ENCODE assay signal across 17 mouse cellular contexts in genomic region chr6:22351551-22351950, GRCm38 (mm10). TPM values are rescaled to one million over a fixed set of nuclear protein-coding genes. Genes with fewer than 3 reads are reported as not detected.
A peak's percentile ranks its signal among the peaks of the same experiment; 100 is the strongest.
DNase-seq lines count a peak whose midpoint lies in the region; ATAC-seq and TF ChIP-seq lines count a peak whose summit lies in the region.
"Had no signal": no experiment of that assay in that cellular context is flagged by ENCODE, and none has a peak within 500 bp of the region (broad histone marks: within the 10 kb centered on the region; RNA-seq: fewer than 3 reads in every experiment).

No protein-coding gene starts in this region.

- H3K4me3 ChIP-seq in intestine, postnatal 0 days (ENCODE audit: low read depth, low read length) = no peak overlapping the region
- no peak overlapping the region for H3K4me3 ChIP-seq in intestine, embryonic 15.5 days (replicated peaks)
- H3K4me3 ChIP-seq in thymus, adult 2 months (ENCODE audit: control insufficient read depth, insufficient read depth, low read length) = no peak overlapping the region
- H3K4me3 ChIP-seq in midbrain, embryonic 16.5 days (ENCODE audit: low read depth, low read length) = no peak overlapping the region
- H3K4me3 ChIP-seq in forebrain, embryonic 13.5 days = no peak overlapping the region
- H3K4me3 ChIP-seq: layer of hippocampus, adult 2 months; limb, embryonic 13.5 days; midbrain, embryonic 10.5 days had no signal

- no peak for ATAC-seq in intestine, postnatal 0 days
- no peak for ATAC-seq in intestine, embryonic 15.5 days
- no peak for ATAC-seq in midbrain, embryonic 16.5 days
- ATAC-seq in forebrain, embryonic 13.5 days = no peak
- ATAC-seq: inflammation-experienced regulatory T-cells, adult 6 months; Patski had no signal

- H3K27ac ChIP-seq in intestine, postnatal 0 days (ENCODE audit: low read depth, low read length) = peak overlapping the region; percentile 17; the same call in 1 of the 2 replicates
- no peak overlapping the region for H3K27ac ChIP-seq in intestine, embryonic 15.5 days
- H3K27ac ChIP-seq in thymus, adult 2 months (ENCODE audit: control insufficient read depth, insufficient read depth, low read length) = peak overlapping the region; percentile 50; the same call in 1 of the 2 replicates
- H3K27ac ChIP-seq in midbrain, embryonic 16.5 days (ENCODE audit: low read length) = no peak overlapping the region
- H3K27ac ChIP-seq in forebrain, embryonic 13.5 days = no peak overlapping the region
- H3K27ac ChIP-seq: layer of hippocampus, adult 2 months; limb, embryonic 13.5 days; midbrain, embryonic 10.5 days had no signal

- no peaks in the 10 kb centered on the region for H3K9me3 ChIP-seq in intestine, postnatal 0 days (ENCODE audit: control insufficient read depth)
- no peaks in the 10 kb centered on the region for H3K9me3 ChIP-seq in intestine, embryonic 15.5 days
- H3K9me3 ChIP-seq in midbrain, embryonic 16.5 days (replicated peaks; ENCODE audit: control insufficient read depth, low read length, poor library complexity, severe bottlenecking) = no peaks in the 10 kb centered on the region
- no peaks in the 10 kb centered on the region for H3K9me3 ChIP-seq in forebrain, embryonic 13.5 days (replicated peaks)
- H3K9me3 ChIP-seq: limb, embryonic 13.5 days; midbrain, embryonic 10.5 days had no signal

- WGBS in intestine, postnatal 0 days = 49% methylated on average over 9 of the region's 9 CpGs
- 76% methylated on average over 9 of the region's 9 CpGs for WGBS in intestine, embryonic 15.5 days
- 50% methylated on average over 9 of the region's 9 CpGs for WGBS in thymus, adult 2 months
- WGBS in midbrain, embryonic 16.5 days = 87% methylated on average over 9 of the region's 9 CpGs
- WGBS in forebrain, embryonic 13.5 days = 83% methylated on average over 9 of the region's 9 CpGs

- no peak overlapping the region for H3K9ac ChIP-seq in intestine, postnatal 0 days (ENCODE audit: low read depth, low read length)
- no peak overlapping the region for H3K9ac ChIP-seq in intestine, embryonic 15.5 days
- no peak overlapping the region for H3K9ac ChIP-seq in midbrain, embryonic 16.5 days (ENCODE audit: low read depth, low read length)
- H3K9ac ChIP-seq in forebrain, embryonic 13.5 days = no peak overlapping the region
- H3K9ac ChIP-seq: limb, embryonic 13.5 days had no signal

- no peak for TF ChIP-seq CTCF in intestine, postnatal 0 days (IDR thresholded peaks at IDR 0.05; ENCODE audit: low read depth)
- no peak for TF ChIP-seq CTCF in thymus, adult 2 months (IDR thresholded peaks at IDR 0.05; ENCODE audit: borderline replicate concordance, control insufficient read depth, extremely low read depth, insufficient read depth, low read length, poor library complexity)

- no peaks in the 10 kb centered on the region for H3K36me3 ChIP-seq in intestine, postnatal 0 days (ENCODE audit: control insufficient read depth, insufficient read depth)
- no peaks in the 10 kb centered on the region for H3K36me3 ChIP-seq in intestine, embryonic 15.5 days
- H3K36me3 ChIP-seq in thymus, adult 2 months (ENCODE audit: control insufficient read depth, insufficient read depth, low read length) = no peaks in the 10 kb centered on the region
- no peaks in the 10 kb centered on the region for H3K36me3 ChIP-seq in midbrain, embryonic 16.5 days (ENCODE audit: control insufficient read depth, insufficient read depth, low read length)
- H3K36me3 ChIP-seq in forebrain, embryonic 13.5 days (ENCODE audit: poor library complexity, severe bottlenecking) = no peaks in the 10 kb centered on the region
- H3K36me3 ChIP-seq: limb, embryonic 13.5 days; midbrain, embryonic 10.5 days had no signal

- TF ChIP-seq POLR2A in thymus, adult 2 months (IDR thresholded peaks at IDR 0.05; ENCODE audit: control insufficient read depth, extremely low read depth, insufficient read depth, low read length, poor library complexity) = no peak

- H3K4me1 ChIP-seq in intestine, postnatal 0 days (replicated peaks; ENCODE audit: control insufficient read depth, insufficient read depth, low read length) = peaks cover 3% of the 10 kb centered on the region; the same call in 1 of the 2 replicates
- H3K4me1 ChIP-seq in intestine, embryonic 15.5 days (replicated peaks) = peaks cover 14% of the 10 kb centered on the region; the same call in 1 of the 2 replicates
- peaks cover 25% of the 10 kb centered on the region for H3K4me1 ChIP-seq in thymus, adult 2 months (replicated peaks; ENCODE audit: control insufficient read depth, insufficient read depth, low read length)
- peaks cover 10% of the 10 kb centered on the region for H3K4me1 ChIP-seq in midbrain, embryonic 16.5 days (ENCODE audit: control insufficient read depth, insufficient read depth, low read length)
- H3K4me1 ChIP-seq in forebrain, embryonic 13.5 days = peaks cover 27% of the 10 kb centered on the region

- no peak overlapping the region for H3K4me2 ChIP-seq in intestine, postnatal 0 days (replicated peaks; ENCODE audit: low read depth)
- H3K4me2 ChIP-seq in intestine, embryonic 15.5 days (replicated peaks) = no peak overlapping the region
- H3K4me2 ChIP-seq in midbrain, embryonic 16.5 days (ENCODE audit: low read length) = no peak overlapping the region
- no peak overlapping the region for H3K4me2 ChIP-seq in forebrain, embryonic 13.5 days
- H3K4me2 ChIP-seq: limb, embryonic 13.5 days had no signal

- no peaks in the 10 kb centered on the region for H3K27me3 ChIP-seq in intestine, postnatal 0 days (replicated peaks; ENCODE audit: control insufficient read depth, insufficient read depth, low read length)
- no peaks in the 10 kb centered on the region for H3K27me3 ChIP-seq in intestine, embryonic 15.5 days (replicated peaks)
- H3K27me3 ChIP-seq in thymus, adult 2 months (ENCODE audit: control insufficient read depth, insufficient read depth, low read length) = no peaks in the 10 kb centered on the region
- H3K27me3 ChIP-seq in midbrain, embryonic 16.5 days (ENCODE audit: control insufficient read depth, insufficient read depth, low read depth, low read length) = no peaks in the 10 kb centered on the region
- no peaks in the 10 kb centered on the region for H3K27me3 ChIP-seq in forebrain, embryonic 13.5 days
- H3K27me3 ChIP-seq: limb, embryonic 13.5 days; Patski had no signal

- no peak for DNase-seq in thymus, adult 2 months
- DNase-seq in thymus, postnatal 10 days (ENCODE audit: low spot score in 2 of 2) = no peak
- DNase-seq in T-cell, adult 2 months (ENCODE audit: low spot score) = peak; percentile 25
- peak; percentile 27 for DNase-seq in thymus, postnatal 14 days
- DNase-seq: cerebellum, adult 11 months; cerebellum, postnatal 36 days; gastrocnemius, postnatal 25 days; lung, postnatal 14 days had no signal

RNA-seq across cellular contexts. Expression of gene Fam3c, which starts 4.5 kb away (rescaled TPM):
- polyA plus RNA-seq in intestine, postnatal 0 days (2015; fragmentation: Nextera tagmentation; extraction: Ambion mirVana) = 58.7 and 59.9 TPM in 2 replicates
- polyA plus RNA-seq in intestine, embryonic 15.5 days (2015; fragmentation: Nextera tagmentation; extraction: Ambion mirVana) = 45.8 and 48.1 TPM in 2 replicates
- polyA plus RNA-seq in thymus, adult 2 months (2012; rRNA removed) = 3.8 and 3.9 TPM in 2 replicates
- polyA plus RNA-seq in midbrain, embryonic 16.5 days (2015; fragmentation: Nextera tagmentation; extraction: Ambion mirVana) = 91.5 and 105 TPM in 2 replicates
- polyA plus RNA-seq in forebrain, embryonic 13.5 days (2015; fragmentation: Nextera tagmentation; extraction: Ambion mirVana) = 32.9 and 33.0 TPM in 2 replicates

Comparison
In these comparisons a context has a peak if more than half of its experiments do, and no peak if none do; other contexts are left out.
1. H3K27ac ChIP-seq: peak in intestine, postnatal 0 days (single experiment) and thymus, adult 2 months (single experiment); none in intestine, embryonic 15.5 days (single experiment), midbrain, embryonic 16.5 days (single experiment) and forebrain, embryonic 13.5 days (single experiment).
2. DNase-seq: peak in T-cell, adult 2 months (single experiment) and thymus, postnatal 14 days (single experiment); none in thymus, adult 2 months (single experiment) and thymus, postnatal 10 days (0 of 2).